Mouse (Mus musculus): Measurements from ENCODE around the gene Agpat2.

Gene Agpat2

GRCm38 (mm10) chr2:26627921-26628739 is 23.9 kb upstream of the Agpat2 start, which contains the start of gene Fam69b:
TSS of gene Fam69b (plus strand) at chr2:26628457.
- in situ Hi-C loops (cut with MboI; ENCODE audit: unreplicated experiment in 2 of 2) = no loop called here

GRCm38 (mm10) chr2:26626081-26626480 is 21.9 kb upstream of the Agpat2 start:
- in situ Hi-C loops (cut with MboI; ENCODE audit: unreplicated experiment in 2 of 2) = no loop called here

- in situ Hi-C loops (cut with MboI; ENCODE audit: unreplicated experiment in 2 of 2) = no loop called here
Observed at GRCm38 (mm10) chr2:26625419-26625818, 21.2 kb upstream of the Agpat2 start.

- in situ Hi-C loops (cut with MboI; ENCODE audit: unreplicated experiment in 2 of 2) = no loop called here
Observed at GRCm38 (mm10) chr2:26622984-26623383, 18.8 kb upstream of the Agpat2 start.

- in situ Hi-C loops (cut with MboI; ENCODE audit: unreplicated experiment in 2 of 2) = no loop called here
Observed at GRCm38 (mm10) chr2:26621246-26621645, 17.0 kb upstream of the Agpat2 start.

- in situ Hi-C loops (cut with MboI; ENCODE audit: unreplicated experiment in 2 of 2) = no loop called here
Observed at GRCm38 (mm10) chr2:26617928-26618327, 13.7 kb upstream of the Agpat2 start.

GRCm38 (mm10) chr2:26617331-26617730 is 13.1 kb upstream of the Agpat2 start:
- in situ Hi-C loops (cut with MboI; ENCODE audit: unreplicated experiment in 2 of 2) = no loop called here

GRCm38 (mm10) chr2:26615459-26616124 is 11.4 kb upstream of the Agpat2 start:
- in situ Hi-C loops (cut with MboI; ENCODE audit: unreplicated experiment in 2 of 2) = no loop called here

GRCm38 (mm10) chr2:26614903-26615302 is 10.7 kb upstream of the Agpat2 start:
- in situ Hi-C loops (cut with MboI; ENCODE audit: unreplicated experiment in 2 of 2) = no loop called here

- in situ Hi-C loops (cut with MboI; ENCODE audit: unreplicated experiment in 2 of 2) = no loop called here
Observed at GRCm38 (mm10) chr2:26611896-26612295, 7.7 kb upstream of the Agpat2 start.

GRCm38 (mm10) chr2:26611054-26611453 is 6.8 kb upstream of the Agpat2 start:
- in situ Hi-C loops (cut with MboI; ENCODE audit: unreplicated experiment in 2 of 2) = no loop called here

GRCm38 (mm10) chr2:26610526-26610925 is 6.3 kb upstream of the Agpat2 start:
- in situ Hi-C loops (cut with MboI; ENCODE audit: unreplicated experiment in 2 of 2) = no loop called here

- in situ Hi-C loops (cut with MboI; ENCODE audit: unreplicated experiment in 2 of 2) = no loop called here
Observed at GRCm38 (mm10) chr2:26609261-26609661, 5.0 kb upstream of the Agpat2 start.

- in situ Hi-C loops (cut with MboI; ENCODE audit: unreplicated experiment in 2 of 2) = no loop called here
Observed at GRCm38 (mm10) chr2:26608781-26609180, 4.6 kb upstream of the Agpat2 start.

- in situ Hi-C loops (cut with MboI; ENCODE audit: unreplicated experiment in 2 of 2) = no loop called here
Observed at GRCm38 (mm10) chr2:26607056-26607910, 3.1 kb upstream of the Agpat2 start.

GRCm38 (mm10) chr2:26606579-26606978 is 2.4 kb upstream of the Agpat2 start:
- in situ Hi-C loops (cut with MboI; ENCODE audit: unreplicated experiment in 2 of 2) = no loop called here

GRCm38 (mm10) chr2:26605331-26605730 is 1.1 kb upstream of the Agpat2 start:
- in situ Hi-C loops (cut with MboI; ENCODE audit: unreplicated experiment in 2 of 2) = no loop called here

GRCm38 (mm10) chr2:26603159-26603558 is 1.1 kb downstream of the Agpat2 start:
- in situ Hi-C loops (cut with MboI; ENCODE audit: unreplicated experiment in 2 of 2) = no loop called here

GRCm38 (mm10) chr2:26602631-26603030 is 1.6 kb downstream of the Agpat2 start:
- in situ Hi-C loops (cut with MboI; ENCODE audit: unreplicated experiment in 2 of 2) = no loop called here

GRCm38 (mm10) chr2:26601595-26601994 is 2.6 kb downstream of the Agpat2 start:
- in situ Hi-C loops (cut with MboI; ENCODE audit: unreplicated experiment in 2 of 2) = no loop called here

- in situ Hi-C loops (cut with MboI; ENCODE audit: unreplicated experiment in 2 of 2) = no loop called here
Observed at GRCm38 (mm10) chr2:26600664-26601063, 3.6 kb downstream of the Agpat2 start.
